Mouse (Mus musculus): ENCODE data around the gene Acta2.

DNA sequence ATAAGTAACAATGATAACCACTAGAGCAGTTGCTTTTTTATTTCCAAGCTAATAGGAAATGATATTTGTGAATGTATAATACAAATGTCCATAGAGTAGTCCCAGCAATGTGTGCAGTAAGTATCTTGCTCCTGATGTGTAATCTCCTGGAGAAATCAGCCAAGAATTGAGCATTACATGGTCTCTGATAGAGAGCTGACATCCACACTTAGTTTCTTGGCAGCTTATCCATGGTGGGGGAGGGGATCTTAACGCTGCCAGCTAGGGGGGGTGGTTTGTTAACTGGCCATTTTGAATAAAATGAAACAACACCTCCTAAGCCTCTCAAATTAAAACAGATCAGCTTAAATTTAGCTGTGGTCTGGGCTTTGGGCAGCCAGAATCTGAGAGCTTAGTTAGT is 13.6 kb upstream of the Acta2 start:
- TF ChIP-seq E2F4 (IDR thresholded peaks at IDR 0.05; ENCODE audit: insufficient read depth) (no peak), TCF12 (IDR thresholded peaks at IDR 0.05; ENCODE audit: insufficient read depth, poor library complexity, severe bottlenecking) (no peak), POLR2A (IDR thresholded peaks at IDR 0.05; ENCODE audit: insufficient read length, low read depth) (no peak), MYOG (IDR thresholded peaks at IDR 0.05; ENCODE audit: control insufficient read depth in 1 of 3, insufficient read depth in 1 of 3, insufficient read length in 2 of 3, low read depth in 2 of 3) (no peak), MAX (IDR thresholded peaks at IDR 0.05; ENCODE audit: low read depth) (no peak), MYOD1 (IDR thresholded peaks at IDR 0.05; ENCODE audit: control insufficient read depth in 1 of 3, insufficient read length in 2 of 3, low read depth in 2 of 3) (no peak), POLR2AphosphoS2 (IDR thresholded peaks at IDR 0.05; ENCODE audit: insufficient read length, low read depth) (no peak), USF1 (IDR thresholded peaks at IDR 0.05; ENCODE audit: low read depth) (no peak), SRF (IDR thresholded peaks at IDR 0.05; ENCODE audit: control insufficient read depth, insufficient read length, low read depth) (no peak), CEBPB (IDR thresholded peaks at IDR 0.05; ENCODE audit: insufficient read depth, poor library complexity, severe bottlenecking) (no peak), TCF3 (IDR thresholded peaks at IDR 0.05; ENCODE audit: insufficient read length, low read depth) (no peak)

All from myocyte (in vitro differentiated cells).